Mouse (Mus musculus) heart, adult 8-10 months (tissue): Measurements from ENCODE around the gene Usp33. TPM values are rescaled to one million over a fixed set of nuclear protein-coding genes. Genes with fewer than 3 reads are reported as not detected.

Source experiments
- DNase-seq: peaks from one replicate; pipeline ENCODE4 v3.0.0; 2022; ENCODE audit warnings: low spot score
- total RNA-seq, 4 experiments: library from RNA; stranded (reverse); gene quantifications; 2 replicates each; pipeline ENCODE4 v1.2.4; 2022

Usp33 gene
- total RNA-seq, 4 experiments from 2014 or later, result 24.5 to 25.5 (median 24.6) TPM

- no peak for DNase-seq
These were observed 54.6 kb downstream of the Usp33 start for GRCm38 (mm10) chr3:152400875-152401274.

GRCm38 (mm10) chr3:152401964-152402670, 55.8 kb downstream of the Usp33 start:
- peak; percentile 75 for DNase-seq

DNA sequence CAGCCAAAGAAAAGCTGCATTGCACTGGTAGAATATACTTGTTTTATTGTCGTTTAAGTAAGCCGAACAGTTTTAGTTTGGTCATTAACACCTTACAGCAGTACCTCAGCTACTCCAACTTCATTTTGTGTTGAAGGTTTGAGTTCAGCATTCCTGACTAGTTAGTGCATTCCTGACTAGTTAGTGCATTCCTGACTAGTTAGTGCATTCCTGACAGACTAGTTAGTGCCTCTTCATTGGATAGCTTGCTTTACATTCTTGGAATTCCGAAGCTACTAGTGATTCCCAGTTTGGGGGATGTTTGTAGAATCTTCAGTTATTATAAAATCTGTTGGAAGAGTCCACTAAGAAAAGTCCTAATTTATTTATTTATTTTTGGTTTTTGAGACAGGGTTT, 56.4 kb downstream of the Usp33 start:
- DNase-seq, result no peak

- no peak for DNase-seq
These were observed 57.5 kb downstream of the Usp33 start for GRCm38 (mm10) chr3:152403827-152404226.

DNA sequence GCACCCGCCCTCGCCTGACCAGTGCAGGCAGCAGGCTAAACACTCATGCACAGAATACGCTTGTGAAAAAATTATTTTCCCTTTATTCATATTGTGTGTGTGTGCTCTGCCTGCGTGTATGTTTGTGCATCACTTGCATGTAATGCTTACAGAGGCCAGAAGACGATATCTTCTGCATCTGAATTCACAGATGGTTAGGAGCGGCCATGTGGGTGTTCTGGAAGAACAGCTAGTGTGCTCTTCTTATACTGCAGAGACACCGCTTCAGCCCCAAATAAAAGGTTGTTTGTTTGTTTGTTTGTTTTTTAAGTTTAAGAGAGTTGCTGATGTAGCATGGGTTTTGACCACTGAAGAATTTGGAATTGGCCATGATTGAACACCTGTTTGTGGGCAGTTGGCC, 59.1 kb downstream of the Usp33 start:
- no peak for DNase-seq

- no peak for DNase-seq
These were observed 59.8 kb downstream of the Usp33 start for GRCm38 (mm10) chr3:152405978-152406640.

DNA sequence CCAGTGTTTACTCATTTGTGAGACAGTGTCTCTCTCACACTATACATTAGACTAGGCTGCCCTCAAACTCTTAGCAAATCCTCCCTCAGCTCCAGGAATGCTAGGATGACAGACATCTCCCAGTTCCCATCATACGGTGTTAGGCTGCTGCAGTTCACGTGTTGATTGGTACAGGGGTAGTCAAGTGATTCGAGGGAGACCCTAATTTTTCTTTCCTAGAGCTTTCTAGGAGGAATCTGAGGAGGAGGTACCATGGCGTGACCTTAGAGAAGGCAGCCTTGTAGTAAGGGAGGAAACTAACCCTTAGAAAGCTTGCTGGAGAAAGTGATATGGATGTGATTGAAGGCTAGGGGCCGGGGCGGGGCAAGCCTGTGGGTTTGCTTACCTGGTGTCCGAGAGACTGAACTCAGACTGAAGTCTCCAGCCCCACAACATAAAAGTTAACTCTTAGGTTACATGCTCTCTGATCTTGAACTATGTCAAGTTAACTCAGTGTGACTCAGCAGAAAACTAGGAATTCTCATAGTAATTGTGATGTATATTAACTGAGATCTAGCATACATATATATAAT, 64.8 kb downstream of the Usp33 start:
- DNase-seq, result no peak

DNA sequence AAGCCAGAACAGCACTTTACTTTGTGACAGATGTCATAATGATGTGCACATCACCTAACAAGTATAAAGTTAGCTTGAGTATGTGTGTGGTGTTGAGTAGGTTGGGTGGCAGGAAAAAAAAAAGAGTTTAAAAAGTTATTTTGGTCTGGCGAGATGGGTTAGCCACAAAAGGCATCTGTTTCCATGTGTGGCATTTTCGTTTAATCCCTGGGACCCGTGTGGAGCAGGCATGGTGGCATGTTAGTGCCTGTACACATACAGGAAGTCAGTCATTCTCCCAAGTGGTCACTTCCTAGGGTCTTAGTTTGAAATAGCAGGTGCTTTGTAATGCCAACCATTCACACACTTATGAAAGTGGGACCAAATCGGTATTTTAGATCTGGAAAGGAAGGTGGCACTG, 66.1 kb downstream of the Usp33 start:
- no peak for DNase-seq

DNA sequence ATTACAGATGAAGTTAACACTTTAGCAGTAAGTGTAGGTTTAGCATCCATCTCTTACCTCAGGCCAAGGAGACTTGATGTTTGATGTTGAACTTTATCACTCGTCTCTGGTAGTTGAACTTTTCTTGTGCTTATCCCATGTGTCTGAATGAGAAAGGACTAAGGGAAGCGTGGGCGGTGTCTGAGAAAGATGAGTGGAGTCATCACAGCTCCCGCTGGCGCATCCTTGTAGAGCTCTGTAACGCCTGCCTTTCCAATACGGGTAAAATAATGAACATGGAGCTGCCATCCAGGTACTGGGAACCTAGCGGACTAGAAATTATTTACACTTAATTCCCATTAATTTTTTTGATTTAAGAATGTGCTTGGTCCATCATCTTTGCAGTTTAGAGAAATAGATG, 82.6 kb downstream of the Usp33 start:
- DNase-seq, result no peak

- no peak for DNase-seq
These were observed 86.4 kb downstream of the Usp33 start for GRCm38 (mm10) chr3:152432677-152433076.

DNA sequence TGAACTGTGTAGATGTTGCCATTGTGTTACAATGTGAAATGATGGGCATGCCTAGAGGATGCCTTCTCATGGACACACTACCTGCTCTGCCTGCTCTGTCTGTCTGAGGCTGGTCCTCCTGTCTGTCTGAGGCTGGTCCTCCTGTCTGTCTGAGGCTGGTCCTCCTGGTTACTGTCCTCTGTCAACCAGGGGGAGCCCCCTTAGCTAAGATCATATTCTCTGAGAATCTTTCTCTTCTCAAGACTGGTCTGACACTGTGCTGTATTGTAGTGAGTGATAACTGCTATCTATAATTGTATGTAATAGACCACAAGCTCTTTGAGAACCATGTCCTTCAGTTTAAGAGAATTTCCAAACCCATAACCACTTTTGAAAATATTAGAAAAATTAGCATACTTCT, 89.3 kb downstream of the Usp33 start:
- no peak for DNase-seq

DNA sequence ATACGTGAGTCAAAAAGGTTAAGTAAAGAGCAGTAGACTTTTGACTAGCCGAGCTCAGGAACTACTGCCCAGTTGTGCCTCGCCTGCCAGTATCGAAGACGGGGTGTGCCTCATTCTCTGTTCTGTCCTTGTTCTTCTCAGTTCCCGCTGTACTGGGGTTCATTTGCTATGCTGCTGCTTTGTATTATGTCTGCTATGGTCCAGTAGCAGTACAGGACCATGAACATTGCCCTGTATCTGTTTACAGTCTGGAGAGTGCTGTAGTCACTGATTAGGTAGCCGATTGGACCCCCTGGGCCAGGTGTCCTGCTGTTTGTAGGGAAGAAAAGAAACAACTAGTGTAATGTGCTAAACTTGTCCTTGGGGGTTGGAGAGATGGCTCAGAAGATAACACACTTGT, 91.8 kb downstream of the Usp33 start:
- no peak for DNase-seq

GRCm38 (mm10) chr3:152442795-152443194, 96.5 kb downstream of the Usp33 start:
- no peak for DNase-seq

Other genes with a start within 250 kb of the Usp33 start
- gene Gipc2, start 180.2 kb upstream of the Usp33 start, total RNA-seq, result 1 to 10 TPM; 3.0 to 4.8 (median 3.4) TPM
- 100 to 1,000 TPM in 2 of 4 experiments, 10 to 100 TPM in 2; 88.0 to 125 (median 101) TPM for gene Dnajb4, start 136.2 kb upstream of the Usp33 start, total RNA-seq
- gene Fubp1, start 136.1 kb upstream of the Usp33 start, total RNA-seq, result 10 to 100 TPM; 44.3 to 55.0 (median 52.5) TPM
- 100 to 1,000 TPM; 264 to 407 (median 333) TPM for gene Nexn, start 80.1 kb upstream of the Usp33 start, total RNA-seq
- 10 to 100 TPM; 10.4 to 15.8 (median 10.9) TPM for gene Miga1, start 6.1 kb upstream of the Usp33 start, total RNA-seq
- gene Zzz3, start 49.0 kb downstream of the Usp33 start, total RNA-seq, result 10 to 100 TPM; 20.3 to 24.4 (median 22.7) TPM